Mouse (Mus musculus) heart, adult 2 months (tissue): ENCODE measurements around the gene Tfcp2.

ENCODE experiments used
- EP300 ChIP-seq: fragments of 200-500 bp; IDR thresholded peaks from 2 replicates; pipeline ENCODE4 v1.6.1; 2011; ENCODE audit warnings: low read depth, low read length, control low read depth; ENCODE audit not compliant: insufficient read depth
- POLR2A ChIP-seq: fragments of 200-500 bp; IDR thresholded peaks from 2 replicates; pipeline ENCODE4 v1.6.1; 2011; ENCODE audit warnings: mild to moderate bottlenecking, low read depth, low read length, control low read depth; ENCODE audit not compliant: insufficient read depth

DNA sequence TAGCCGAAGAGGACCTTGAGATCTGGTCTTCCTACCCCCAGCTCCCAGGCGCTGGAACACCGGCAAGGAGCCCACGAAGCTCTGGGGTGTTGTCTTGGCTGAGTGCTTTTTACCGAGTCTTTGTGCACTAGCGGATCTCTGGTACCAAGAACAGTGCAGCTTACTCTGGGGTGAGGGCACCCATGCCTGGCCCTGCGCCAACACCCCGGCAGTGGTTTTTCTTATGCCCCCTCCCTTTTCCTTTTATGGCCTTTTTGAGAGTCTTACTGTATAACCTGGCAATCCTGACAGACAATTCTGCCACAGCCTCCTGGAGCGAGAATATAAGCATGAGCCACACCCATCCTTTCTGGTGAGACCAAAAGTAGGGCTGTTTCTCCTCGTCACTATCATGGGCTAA lies 73.5 kb downstream of the Tfcp2 start:
- TF ChIP-seq EP300 (no peak), POLR2A (no peak)
